Mouse (Mus musculus) CH12F3 (cell line): ENCODE data around the gene Bcl7b.

Experiments used
- in situ Hi-C: fragments of 300-500 bp; cut with MboI; formaldehyde crosslinking; loops from 2 replicates; pipeline ENCODE4 v1.14.3; 2020; ENCODE audit warnings: low sequenced_read_pairs

Bcl7b gene

DNA sequence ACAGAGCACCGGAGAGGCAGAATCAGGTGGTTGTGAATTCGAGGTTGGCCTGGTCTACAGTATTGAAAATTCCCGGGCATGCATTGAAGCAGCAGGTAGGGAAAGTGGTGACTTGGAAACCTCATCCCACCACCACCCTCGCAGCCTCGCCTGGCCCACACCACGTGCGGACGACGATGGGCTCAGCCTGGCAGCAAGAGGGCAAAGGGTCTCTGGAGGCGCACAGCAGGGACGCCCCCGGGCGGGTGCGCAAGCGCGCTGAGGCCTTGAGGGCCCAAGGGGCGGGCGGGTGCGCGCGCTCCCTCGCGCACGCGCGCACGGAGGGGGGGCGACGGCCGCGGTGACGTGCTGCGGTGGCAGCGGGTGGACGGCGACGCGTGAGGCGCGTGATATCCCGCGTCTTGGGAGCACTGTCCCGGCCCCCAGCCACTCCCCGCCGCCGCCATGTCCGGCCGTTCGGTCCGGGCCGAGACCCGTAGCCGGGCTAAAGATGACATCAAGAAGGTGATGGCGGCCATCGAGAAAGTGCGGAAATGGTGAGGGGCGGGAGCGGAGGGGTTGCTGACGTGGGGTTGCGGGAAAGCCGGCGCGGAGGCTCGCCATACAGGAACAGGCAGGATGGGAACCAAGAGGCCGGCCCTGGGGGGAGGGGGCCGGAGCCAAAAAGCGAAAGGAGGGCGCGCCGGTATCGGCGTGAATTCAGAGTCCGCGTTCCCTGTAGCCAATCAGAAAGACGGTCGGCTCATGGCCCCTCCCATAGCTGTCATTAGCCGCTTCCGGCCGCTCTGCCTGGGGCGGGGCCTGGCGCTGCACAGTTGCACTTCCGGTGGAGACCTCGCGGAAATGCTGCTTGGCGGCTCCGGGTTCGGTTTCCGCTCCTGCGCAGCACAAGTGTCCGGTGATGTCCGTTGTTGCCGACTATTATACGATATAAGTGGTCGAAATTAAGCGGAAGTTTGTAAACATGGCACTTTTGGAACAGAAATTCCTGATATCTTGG, at the start of gene Bcl7b:
Bcl7b (plus strand) TSS at position 221 of the 1,000 bp plus-strand sequence.
- in situ Hi-C loops: no loop called here

GRCm38 (mm10) chr5:135118589-135119081, 49.4 kb upstream of the Bcl7b start:
- in situ Hi-C loops: no loop called here

DNA sequence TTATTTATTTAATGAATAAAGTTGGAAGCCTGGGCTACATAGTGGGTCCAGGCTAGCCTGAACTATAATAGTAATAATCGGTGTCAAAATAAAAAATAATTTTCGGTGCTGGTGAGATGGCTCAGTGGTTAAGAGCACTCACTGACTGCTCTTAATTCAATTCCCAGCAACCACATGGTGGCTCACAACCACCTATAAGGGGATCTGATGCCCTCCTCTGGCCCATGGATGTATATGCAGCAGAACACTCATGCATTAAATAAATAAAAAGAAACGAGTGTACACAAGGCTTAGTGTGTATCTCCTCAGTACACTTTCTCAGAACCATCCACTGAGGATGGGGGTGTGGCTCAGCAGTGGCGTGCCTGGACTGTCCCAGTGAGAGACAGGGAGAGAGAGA, 47.3 kb upstream of the Bcl7b start:
- in situ Hi-C loops: no loop called here

DNA sequence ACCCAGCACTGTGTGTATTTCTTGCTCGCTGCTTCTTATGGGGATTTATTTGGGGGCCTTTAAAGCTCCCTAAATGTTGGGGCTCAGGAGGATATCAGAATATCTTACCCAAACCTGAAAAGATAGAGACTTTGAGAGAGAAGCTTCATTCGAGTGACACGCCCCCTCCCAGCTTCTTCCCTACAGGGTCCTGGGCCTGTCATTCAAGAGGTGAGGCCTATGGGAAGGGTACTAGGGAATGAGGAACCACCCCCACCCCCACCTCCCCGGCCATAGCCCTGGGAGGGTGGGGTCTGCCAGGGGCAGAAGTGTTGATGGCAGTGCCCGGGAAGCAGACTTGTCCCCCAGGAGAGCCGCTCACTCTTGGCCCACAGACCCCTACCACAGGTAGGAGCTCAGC, 42.0 kb upstream of the Bcl7b start:
- in situ Hi-C loops: no loop called here

- in situ Hi-C loops: no loop called here
Measured at GRCm38 (mm10) chr5:135127669-135128068, 40.4 kb upstream of the Bcl7b start.

DNA sequence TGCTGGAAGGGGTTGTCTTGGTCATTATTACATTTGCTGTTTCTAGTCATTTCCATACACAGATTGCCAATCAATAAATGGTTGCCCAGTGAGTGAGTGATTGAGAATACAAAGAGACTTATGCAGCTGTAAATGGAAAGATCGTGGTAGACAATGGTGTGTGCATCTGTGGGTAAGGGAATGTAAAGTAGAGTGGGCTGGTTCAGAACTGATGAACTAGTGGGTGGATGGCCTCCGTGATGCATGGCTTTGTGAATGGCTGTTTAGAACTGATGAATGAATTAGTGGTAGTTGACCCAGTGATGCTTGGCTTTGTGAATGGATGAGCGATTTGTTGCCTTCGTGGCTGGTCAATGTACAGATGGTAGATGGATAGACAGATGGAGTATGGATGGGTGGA, 38.3 kb upstream of the Bcl7b start:
- in situ Hi-C loops: no loop called here

DNA sequence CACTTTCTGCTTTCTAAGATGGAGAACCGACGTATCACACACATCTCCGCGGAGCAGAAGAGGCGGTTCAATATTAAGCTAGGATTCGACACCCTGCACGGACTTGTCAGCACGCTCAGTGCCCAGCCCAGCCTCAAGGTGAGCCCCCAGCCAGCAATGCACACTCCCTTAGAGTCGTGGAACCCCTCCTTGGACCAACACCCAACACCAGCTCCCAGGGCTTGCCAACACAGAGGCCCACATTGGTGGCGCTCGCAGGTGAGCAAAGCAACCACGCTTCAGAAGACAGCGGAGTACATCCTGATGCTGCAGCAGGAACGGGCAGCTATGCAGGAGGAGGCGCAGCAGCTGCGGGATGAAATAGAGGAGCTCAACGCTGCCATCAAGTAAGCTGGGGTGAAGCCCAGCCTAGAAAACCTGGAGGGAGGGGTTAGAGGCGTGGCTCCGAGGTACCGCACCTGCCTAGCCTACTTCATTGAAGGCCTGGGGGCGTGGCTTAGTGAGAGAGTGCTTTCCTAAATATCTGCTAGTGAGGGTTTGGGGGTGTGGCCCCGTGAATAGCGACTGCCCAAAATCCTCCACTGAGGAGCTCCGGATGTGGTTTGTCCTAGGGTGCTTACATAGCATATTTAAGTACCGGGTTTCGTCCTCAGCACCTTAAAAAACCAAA, 34.2 kb upstream of the Bcl7b start:
- in situ Hi-C loops: no loop called here

DNA sequence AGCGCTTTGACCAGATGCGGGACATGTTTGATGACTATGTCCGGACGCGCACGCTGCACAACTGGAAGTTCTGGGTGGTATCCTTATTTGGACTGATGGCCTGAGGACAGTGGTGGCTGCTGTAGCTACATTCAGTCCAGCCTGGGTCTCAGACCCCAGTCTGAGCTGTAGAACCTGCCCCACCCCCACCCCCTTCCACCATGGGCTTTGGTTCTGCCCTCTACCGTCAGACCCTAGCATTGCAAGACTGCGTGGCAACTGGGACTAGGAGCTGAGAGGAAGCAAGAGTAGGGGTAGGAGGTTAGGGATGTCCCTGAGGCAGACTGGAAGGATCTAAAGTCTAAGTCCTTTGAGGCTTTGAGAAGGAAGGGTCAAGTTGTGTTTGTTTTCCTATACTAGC, 33.5 kb upstream of the Bcl7b start:
- in situ Hi-C loops: no loop called here

DNA sequence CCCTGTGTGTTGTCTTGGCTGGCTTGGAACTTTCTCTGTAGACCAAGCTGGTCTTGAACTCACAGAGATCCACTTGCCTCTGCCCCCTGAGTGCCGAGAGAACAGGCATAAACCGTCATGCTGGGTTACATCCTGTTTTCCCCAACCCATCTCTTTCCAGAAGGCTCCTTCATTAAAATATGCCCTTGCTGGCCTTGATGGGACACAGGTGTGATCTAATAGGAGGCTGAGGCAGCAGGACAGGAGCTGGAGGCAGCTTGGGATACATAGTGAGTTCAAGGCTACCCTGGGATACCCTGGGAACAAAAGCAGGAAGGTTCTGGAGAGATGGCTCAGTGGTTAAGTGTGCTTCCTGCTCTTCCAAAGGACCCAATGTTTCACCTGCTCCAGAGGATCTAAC, 28.2 kb upstream of the Bcl7b start:
- in situ Hi-C loops: no loop called here

DNA sequence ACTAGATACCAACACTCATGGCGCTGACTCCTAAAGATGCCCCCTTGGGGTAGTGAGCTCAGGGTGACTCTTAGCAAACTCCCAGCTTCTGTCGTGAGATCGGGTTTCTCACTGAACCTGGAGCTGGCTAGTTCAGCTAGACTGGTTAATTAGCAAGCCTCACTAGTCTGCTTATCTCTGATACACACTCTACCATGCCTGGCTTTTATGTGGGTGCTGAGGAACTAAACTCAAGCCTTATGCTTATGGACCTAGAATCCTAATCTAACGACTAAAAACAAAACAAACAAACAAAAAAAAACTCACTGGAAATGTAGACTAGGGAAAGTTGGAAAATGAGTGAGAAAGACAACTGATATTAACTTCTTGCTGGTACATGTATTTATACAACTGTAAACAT, 23.6 kb upstream of the Bcl7b start:
- in situ Hi-C loops: no loop called here

GRCm38 (mm10) chr5:135145532-135145931, 22.6 kb upstream of the Bcl7b start:
- in situ Hi-C loops: no loop called here

DNA sequence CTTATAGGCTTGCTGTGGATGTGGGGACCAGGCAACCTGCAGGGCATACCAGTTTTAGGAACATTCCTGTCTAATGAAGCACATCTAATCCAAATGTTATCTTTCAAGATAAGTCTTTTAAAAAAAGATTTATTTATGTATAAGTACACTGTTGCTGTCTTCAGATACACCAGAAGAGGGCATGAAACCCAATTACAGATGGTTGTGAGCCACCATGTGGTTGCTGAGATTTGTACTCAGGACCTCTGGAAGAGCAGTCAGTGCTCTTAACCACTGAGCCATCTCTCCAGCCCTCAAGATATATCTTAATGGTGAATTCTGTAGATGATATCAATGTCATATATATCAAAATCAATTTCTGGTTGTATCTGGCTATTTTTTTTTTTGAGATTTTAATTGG, 22.1 kb upstream of the Bcl7b start:
- in situ Hi-C loops: no loop called here

DNA sequence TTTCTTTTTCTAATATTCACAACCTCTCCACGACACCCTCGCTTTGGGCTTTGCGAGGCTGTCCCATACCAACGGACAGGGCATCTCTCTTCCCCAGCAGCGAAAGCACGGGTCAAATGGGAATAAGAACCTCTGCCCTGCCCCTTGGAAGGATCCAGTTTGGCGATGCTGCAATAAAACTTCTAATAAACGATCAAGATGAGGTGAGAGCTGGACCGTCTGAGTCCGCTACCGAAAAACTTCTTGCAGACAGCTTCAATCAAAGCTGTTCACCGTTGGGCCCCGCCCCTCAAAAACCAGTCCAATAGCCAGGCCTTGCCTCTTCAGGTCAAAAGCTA, 19.4 kb upstream of the Bcl7b start:
- in situ Hi-C loops: no loop called here

DNA sequence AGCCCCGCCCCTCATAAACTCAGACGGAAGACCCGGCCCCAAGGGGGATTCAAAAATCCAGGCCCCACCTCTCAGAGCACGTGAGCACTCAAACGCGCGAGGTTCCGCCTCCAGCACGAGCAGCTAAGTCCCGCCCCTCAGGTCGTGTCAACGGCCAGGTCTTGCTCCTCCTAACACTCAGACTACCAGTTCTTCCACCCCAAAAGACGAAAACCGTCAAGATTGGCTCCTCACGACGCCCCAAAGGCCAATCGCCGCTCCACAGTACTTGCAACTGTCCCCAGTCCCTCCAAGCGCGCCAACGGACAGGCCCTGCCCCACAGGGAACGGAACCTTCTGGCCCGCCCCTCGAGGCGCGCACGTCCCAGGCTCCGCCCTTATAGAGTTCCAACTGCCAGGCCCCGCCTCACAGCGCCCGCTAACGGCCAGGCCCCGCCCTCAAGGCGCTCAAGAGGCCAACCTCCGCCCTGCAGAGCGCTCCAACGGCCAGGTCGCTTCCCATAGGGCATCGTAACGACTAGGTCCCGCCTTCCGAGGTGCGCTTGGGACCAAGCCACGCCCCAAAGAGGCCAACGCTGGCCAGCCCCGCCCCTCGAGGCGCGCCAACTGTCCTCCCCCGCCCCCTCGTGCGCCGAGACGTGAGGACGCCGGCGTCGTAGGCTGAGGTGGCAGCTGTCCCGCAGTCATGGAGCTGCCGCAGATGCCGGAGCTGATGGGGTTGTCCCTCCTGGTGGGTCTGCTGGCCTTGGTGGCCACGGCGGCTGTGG, 18.8 kb upstream of the Bcl7b start, which contains the start of gene Tbl2:
Tbl2 (plus strand) TSS at position 605 of the 767 bp plus-strand sequence.
- in situ Hi-C loops: no loop called here

DNA sequence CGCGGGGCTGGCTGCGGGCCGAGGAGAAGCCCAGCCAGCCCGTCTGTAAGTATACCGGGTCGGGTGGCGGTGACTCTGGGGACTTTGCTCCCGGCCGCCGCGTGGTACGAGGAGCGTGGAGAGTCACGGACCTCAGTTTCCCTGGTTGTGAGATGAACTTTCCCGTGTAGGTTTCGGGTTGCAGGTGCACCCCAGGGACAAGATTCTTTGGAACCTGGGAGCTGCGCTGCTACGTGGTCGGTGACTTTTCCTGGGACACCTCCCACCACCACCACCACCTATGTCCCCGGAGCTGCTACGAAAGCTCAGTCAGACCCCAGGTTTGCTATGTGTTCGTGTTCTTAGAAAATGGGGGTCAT, 18.3 kb upstream of the Bcl7b start:
- in situ Hi-C loops: no loop called here

DNA sequence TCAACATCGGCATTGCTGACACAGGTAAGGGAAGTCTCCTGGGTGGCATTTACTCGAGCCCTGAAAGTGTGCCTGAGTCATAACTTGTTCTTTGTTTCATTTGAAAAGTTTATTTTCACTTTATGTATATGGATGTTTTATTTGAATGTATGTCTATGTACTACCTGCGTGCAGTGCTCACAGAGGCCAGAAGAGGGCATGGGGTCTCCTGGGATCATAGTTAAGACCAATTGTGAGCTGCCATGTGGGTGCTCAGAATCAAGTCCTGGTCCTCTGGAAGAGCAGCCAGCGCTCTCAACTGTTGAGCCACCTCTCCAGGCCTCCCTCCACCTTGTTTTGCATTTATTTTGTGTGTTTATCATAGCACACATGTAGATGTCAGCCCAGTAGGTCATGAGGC, 11.6 kb upstream of the Bcl7b start:
- in situ Hi-C loops: no loop called here

DNA sequence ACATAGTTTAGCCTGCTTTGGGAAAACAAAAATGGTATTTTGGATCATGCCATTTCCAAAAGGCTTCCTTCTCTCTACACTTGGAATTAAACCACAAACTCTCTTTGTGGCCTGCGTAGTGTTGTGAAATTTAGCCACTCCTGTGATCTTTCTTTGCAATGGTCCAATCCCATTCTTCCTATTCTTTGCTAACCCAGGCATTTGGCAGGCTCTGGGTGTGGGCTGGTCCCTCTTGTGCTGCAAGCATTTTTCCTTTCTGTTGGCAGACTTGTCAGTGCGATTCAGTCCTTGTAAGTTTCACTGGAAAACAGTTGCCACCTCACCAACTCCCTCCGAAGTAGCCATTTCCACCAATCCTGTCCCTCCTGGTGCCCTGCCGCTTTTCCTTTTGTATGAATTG, 6.9 kb upstream of the Bcl7b start:
- in situ Hi-C loops: no loop called here

DNA sequence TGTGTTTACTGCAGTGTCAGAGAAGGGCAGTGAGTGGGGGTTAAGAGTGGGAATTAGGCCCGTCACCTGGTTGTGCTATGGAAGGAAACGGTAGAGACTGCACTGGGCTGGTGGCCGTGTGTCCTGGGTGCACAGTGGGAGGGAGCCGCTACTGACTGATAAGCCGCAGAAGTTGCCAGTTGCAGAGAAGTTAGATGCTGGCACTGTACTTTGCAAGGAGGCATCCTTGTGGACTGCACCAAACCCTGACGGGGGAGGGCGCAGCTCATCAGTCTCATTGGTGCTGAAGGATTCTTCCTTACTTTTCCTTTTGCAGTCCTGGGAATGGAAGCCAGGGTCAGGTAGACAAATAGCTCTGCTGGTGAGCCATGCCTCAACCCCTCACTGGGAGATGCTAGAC, 6.4 kb upstream of the Bcl7b start:
- in situ Hi-C loops: no loop called here

- in situ Hi-C loops: no loop called here
Measured at GRCm38 (mm10) chr5:135162361-135162760, 5.7 kb upstream of the Bcl7b start.

GRCm38 (mm10) chr5:135162821-135163220, 5.3 kb upstream of the Bcl7b start:
- in situ Hi-C loops: no loop called here

DNA sequence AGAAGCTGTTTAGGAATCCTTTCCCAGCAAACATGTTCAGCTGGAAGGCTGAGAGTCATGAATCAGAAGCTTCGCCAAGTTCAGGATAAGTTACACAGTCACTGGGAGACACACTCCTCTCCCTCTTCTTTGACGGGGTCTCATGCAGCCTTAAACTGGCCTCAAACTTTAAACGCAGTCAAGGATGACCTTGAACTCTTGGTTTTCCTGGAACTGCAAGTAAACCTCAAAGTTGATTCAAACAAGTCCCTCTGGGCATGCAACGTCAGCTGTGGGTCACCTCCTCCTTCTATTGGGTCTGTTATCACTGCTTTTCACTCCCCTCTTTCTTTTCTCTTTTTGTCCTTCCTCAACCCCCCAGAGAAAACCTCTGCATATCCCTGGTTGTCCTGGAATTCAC, 1.2 kb upstream of the Bcl7b start:
- in situ Hi-C loops: no loop called here
